Mouse (Mus musculus): Measurements from ENCODE around the gene Arfip2.

Gene Arfip2

GRCm38 (mm10) chr7:105614400-105614799, 25.8 kb downstream of the Arfip2 start:
- DNase-seq (ENCODE audit: low spot score), result no peak

GRCm38 (mm10) chr7:105611767-105612166, 28.4 kb downstream of the Arfip2 start:
- DNase-seq (ENCODE audit: low spot score), result no peak

GRCm38 (mm10) chr7:105608467-105608866, 31.7 kb downstream of the Arfip2 start:
- no peak for DNase-seq (ENCODE audit: low spot score)

- no peak for DNase-seq (ENCODE audit: low spot score)
Measured at GRCm38 (mm10) chr7:105602860-105603623, 37.2 kb downstream of the Arfip2 start.

- no peak for DNase-seq (ENCODE audit: low spot score)
Measured at GRCm38 (mm10) chr7:105590097-105590496, 50.1 kb downstream of the Arfip2 start.

- no peak for DNase-seq (ENCODE audit: low spot score)
Measured at GRCm38 (mm10) chr7:105588325-105588912, 51.8 kb downstream of the Arfip2 start.
